Mouse (Mus musculus): ENCODE data around the gene Prdx1.

DNA sequence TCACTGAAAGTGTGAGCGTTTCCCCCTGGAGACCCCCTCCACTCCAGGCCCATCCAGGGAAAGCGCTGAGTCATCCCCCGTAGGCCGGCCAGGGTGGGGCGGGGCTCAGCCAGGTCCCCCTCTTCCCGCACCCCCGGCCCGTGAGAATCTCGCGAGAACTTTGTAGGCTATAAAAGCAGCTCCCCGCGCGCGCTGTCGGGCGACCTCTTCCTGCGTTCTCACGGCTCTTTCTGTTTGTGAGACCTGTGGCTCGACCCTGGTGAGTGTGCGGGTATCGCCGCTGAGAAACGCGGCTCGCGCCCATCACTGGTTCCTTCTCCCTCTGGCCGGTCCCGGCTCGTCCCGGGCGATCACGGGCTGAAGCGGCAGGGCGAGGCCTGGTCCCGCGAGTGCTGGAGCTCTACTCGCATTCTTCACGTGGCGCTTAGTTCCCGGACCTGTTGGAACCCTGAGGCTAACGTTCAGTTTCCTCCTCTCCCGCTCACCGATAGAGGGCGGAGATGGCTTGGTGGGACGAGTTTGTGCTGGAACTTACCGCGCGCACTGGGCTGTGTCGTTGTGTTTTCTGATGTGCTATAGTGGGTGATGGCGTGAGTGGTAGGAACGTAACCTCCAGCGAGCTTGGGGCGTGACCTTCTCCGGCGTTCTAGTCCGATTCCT is at the start of gene Prdx1:
- peak; percentile 64; the same call in 1 of the 2 replicates for TF ChIP-seq CTCF (IDR thresholded peaks at IDR 0.05; ENCODE audit: extremely low read depth, insufficient read length, insufficient replicate concordance, low read depth, low read length)
- peak; percentile 94 for TF ChIP-seq POLR2A (IDR thresholded peaks at IDR 0.05; ENCODE audit: low read depth, low read length)

Data from small intestine, adult 2 months (tissue).